Mouse (Mus musculus): ENCODE results near the gene Rreb1. TPM values are rescaled to one million over a fixed set of nuclear protein-coding genes. Genes with fewer than 3 reads are reported as not detected.
A peak's percentile ranks its signal among the peaks of the same experiment; 100 is the strongest.

Rreb1 gene
- total and polyA plus RNA-seq, 2 experiments from 2014 or later = 8.7 to 21.2 TPM

GRCm38 (mm10) chr13:37944306-37944705, 166.1 kb downstream of the Rreb1 start:
- peak; percentile 88 for DNase-seq (ENCODE audit: low spot score)
- no peak for TF ChIP-seq EP300 (IDR thresholded peaks at IDR 0.05; ENCODE audit: low read depth)
- TF ChIP-seq CTCF (IDR thresholded peaks at IDR 0.05; ENCODE audit: low read depth) = peak; percentile 74
- no peak overlapping the region for H3K4me3 ChIP-seq (ENCODE audit: low read depth, low read length)
- 78% methylated on average over 1 of the region's 1 CpGs for WGBS
- H3K27me3 ChIP-seq (ENCODE audit: control insufficient read depth, insufficient read depth, low read length) = no peaks in the 10 kb centered on the region
- no peaks in the 10 kb centered on the region for H3K9me3 ChIP-seq (replicated peaks; ENCODE audit: control insufficient read depth, low read length)
- no peaks in the 10 kb centered on the region for H3K4me1 ChIP-seq (ENCODE audit: control insufficient read depth, insufficient read depth)
- ATAC-seq (ENCODE audit: insufficient read depth, low read depth) = no peak; the same call in 1 of the 2 replicates
- no peak overlapping the region for H3K27ac ChIP-seq (ENCODE audit: low read depth)
- H3K36me3 ChIP-seq (replicated peaks; ENCODE audit: control insufficient read depth, insufficient read depth, low read length) = peaks cover 48% of the 10 kb centered on the region
- no peak overlapping the region for H3K4me2 ChIP-seq (ENCODE audit: low read depth, low read length)
- H3K9ac ChIP-seq (replicated peaks; ENCODE audit: low read depth, low read length) = no peak overlapping the region

- DNase-seq (ENCODE audit: low spot score) = no peak
- WGBS = 46% methylated on average over 8 of the region's 8 CpGs
- H3K27me3 ChIP-seq (ENCODE audit: control insufficient read depth, insufficient read depth, low read length) = no peaks in the 10 kb centered on the region
- H3K4me1 ChIP-seq (ENCODE audit: control insufficient read depth, insufficient read depth) = no peaks in the 10 kb centered on the region
- TF ChIP-seq EP300 (IDR thresholded peaks at IDR 0.05; ENCODE audit: low read depth) (no peak), CTCF (IDR thresholded peaks at IDR 0.05; ENCODE audit: low read depth) (no peak)
- no peak overlapping the region for H3K4me2 ChIP-seq (ENCODE audit: low read depth, low read length)
- no peaks in the 10 kb centered on the region for H3K9me3 ChIP-seq (replicated peaks; ENCODE audit: control insufficient read depth, low read length)
- no peak overlapping the region for H3K9ac ChIP-seq (replicated peaks; ENCODE audit: low read depth, low read length)
- H3K27ac ChIP-seq (ENCODE audit: low read depth) = no peak overlapping the region
- 0 out of 2 replicates have a peak, but pooled peaks have one; percentile 19 for ATAC-seq (ENCODE audit: insufficient read depth, low read depth)
- no peak overlapping the region for H3K4me3 ChIP-seq (ENCODE audit: low read depth, low read length)
- H3K36me3 ChIP-seq (replicated peaks; ENCODE audit: control insufficient read depth, insufficient read depth, low read length) = peaks cover 53% of the 10 kb centered on the region
Measured at GRCm38 (mm10) chr13:37945392-37945791, 167.2 kb downstream of the Rreb1 start.

- peaks cover 59% of the 10 kb centered on the region for H3K36me3 ChIP-seq (replicated peaks; ENCODE audit: control insufficient read depth, insufficient read depth, low read length)
- no peak overlapping the region for H3K27ac ChIP-seq (ENCODE audit: low read depth)
- H3K4me3 ChIP-seq (ENCODE audit: low read depth, low read length) = no peak overlapping the region
- no peaks in the 10 kb centered on the region for H3K27me3 ChIP-seq (ENCODE audit: control insufficient read depth, insufficient read depth, low read length)
- no peak overlapping the region for H3K9ac ChIP-seq (replicated peaks; ENCODE audit: low read depth, low read length)
- TF ChIP-seq EP300 (IDR thresholded peaks at IDR 0.05; ENCODE audit: low read depth) (no peak), CTCF (IDR thresholded peaks at IDR 0.05; ENCODE audit: low read depth) (peak; percentile 87)
- H3K9me3 ChIP-seq (replicated peaks; ENCODE audit: control insufficient read depth, low read length) = no peaks in the 10 kb centered on the region
- H3K4me2 ChIP-seq (ENCODE audit: low read depth, low read length) = no peak overlapping the region
- H3K4me1 ChIP-seq (ENCODE audit: control insufficient read depth, insufficient read depth) = no peaks in the 10 kb centered on the region
- WGBS = 19% methylated on average over 6 of the region's 6 CpGs
- peak; percentile 39 for ATAC-seq (ENCODE audit: insufficient read depth, low read depth)
- DNase-seq (ENCODE audit: low spot score) = peak; percentile 52
Measured at GRCm38 (mm10) chr13:37946734-37947133, 168.5 kb downstream of the Rreb1 start.

GRCm38 (mm10) chr13:37952981-37953380, 174.8 kb downstream of the Rreb1 start:
- 63% methylated on average over 6 of the region's 6 CpGs for WGBS

DNA sequence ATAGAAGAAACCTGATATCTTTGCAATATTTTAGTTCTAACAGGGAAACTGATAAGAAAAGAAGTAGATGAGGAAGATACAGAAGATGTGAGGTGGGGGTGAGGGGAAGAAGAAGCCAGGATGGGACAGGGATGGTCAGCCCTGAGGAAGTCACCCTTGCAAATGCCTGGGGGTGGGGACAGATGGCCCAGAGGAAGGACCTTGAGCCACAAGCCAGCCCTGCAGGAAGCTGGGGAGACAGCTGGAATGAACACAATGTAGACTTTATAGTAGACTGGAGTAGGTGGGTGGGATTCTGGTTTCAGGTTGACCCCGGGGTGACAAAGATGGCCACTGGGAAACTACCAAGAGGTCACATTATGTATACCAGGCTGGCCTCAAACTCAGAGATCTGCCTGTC, 176.1 kb downstream of the Rreb1 start:
- no peaks in the 10 kb centered on the region for H3K27me3 ChIP-seq (ENCODE audit: control insufficient read depth, insufficient read depth, low read length)
- no peaks in the 10 kb centered on the region for H3K9me3 ChIP-seq (replicated peaks; ENCODE audit: control insufficient read depth, low read length)
- WGBS = 90% methylated on average over 1 of the region's 1 CpGs
- H3K27ac ChIP-seq (ENCODE audit: low read depth) = no peak overlapping the region
- no peak overlapping the region for H3K4me3 ChIP-seq (ENCODE audit: low read depth, low read length)
- DNase-seq (ENCODE audit: low spot score) = no peak
- H3K36me3 ChIP-seq (replicated peaks; ENCODE audit: control insufficient read depth, insufficient read depth, low read length) = peaks cover 28% of the 10 kb centered on the region
- H3K9ac ChIP-seq (replicated peaks; ENCODE audit: low read depth, low read length) = no peak overlapping the region
- H3K4me2 ChIP-seq (ENCODE audit: low read depth, low read length) = no peak overlapping the region
- no peak for TF ChIP-seq EP300 (IDR thresholded peaks at IDR 0.05; ENCODE audit: low read depth)
- TF ChIP-seq CTCF (IDR thresholded peaks at IDR 0.05; ENCODE audit: low read depth) = no peak
- peaks cover 2% of the 10 kb centered on the region; the same call in 1 of the 2 replicates for H3K4me1 ChIP-seq (ENCODE audit: control insufficient read depth, insufficient read depth)
- ATAC-seq (ENCODE audit: insufficient read depth, low read depth) = no peak

More at GRCm38 (mm10) chr13:37952981-37953380, 174.8 kb downstream of the Rreb1 start:
- no peaks in the 10 kb centered on the region for H3K27me3 ChIP-seq (ENCODE audit: control insufficient read depth, insufficient read depth, low read length)
- H3K9me3 ChIP-seq (replicated peaks; ENCODE audit: control insufficient read depth, low read length) = no peaks in the 10 kb centered on the region
- H3K4me1 ChIP-seq (ENCODE audit: control insufficient read depth, insufficient read depth) = no peaks in the 10 kb centered on the region
- no peak overlapping the region for H3K4me2 ChIP-seq (ENCODE audit: low read depth, low read length)
- no peak for DNase-seq (ENCODE audit: low spot score)
- peaks cover 41% of the 10 kb centered on the region for H3K36me3 ChIP-seq (replicated peaks; ENCODE audit: control insufficient read depth, insufficient read depth, low read length)
- no peak for TF ChIP-seq CTCF (IDR thresholded peaks at IDR 0.05; ENCODE audit: low read depth)
- no peak for TF ChIP-seq EP300 (IDR thresholded peaks at IDR 0.05; ENCODE audit: low read depth)
- no peak overlapping the region for H3K27ac ChIP-seq (ENCODE audit: low read depth)
- no peak for ATAC-seq (ENCODE audit: insufficient read depth, low read depth)
- no peak overlapping the region for H3K9ac ChIP-seq (replicated peaks; ENCODE audit: low read depth, low read length)
- H3K4me3 ChIP-seq (ENCODE audit: low read depth, low read length) = no peak overlapping the region

Measured in heart, postnatal 0 days (tissue).